Mouse (Mus musculus): ENCODE measurements at regions not wholly inside any gene's neighbourhood (a gene's known extent, or its start where the extent isn't known, plus 50 kb on each side); places are given as distances from the start of the nearest gene placed in this dataset.

GRCm38 (mm10) chr16:51457166-51457565 is 573.9 kb upstream of the Cblb start:
- DNase-seq (ENCODE audit: low spot score): no peak

- no peak for DNase-seq (ENCODE audit: low spot score)
Observed at GRCm38 (mm10) chr16:51475690-51476089, 555.3 kb upstream of the Cblb start.

- no peak for DNase-seq (ENCODE audit: low spot score)
Observed at GRCm38 (mm10) chr16:51496096-51496495, 534.9 kb upstream of the Cblb start.

- DNase-seq (ENCODE audit: low spot score): no peak
Observed at GRCm38 (mm10) chr16:51497777-51498176, 533.2 kb upstream of the Cblb start.

GRCm38 (mm10) chr16:51517079-51517478 is 513.9 kb upstream of the Cblb start:
- peak; percentile 9 for DNase-seq (ENCODE audit: low spot score)

- DNase-seq (ENCODE audit: low spot score): peak; percentile 12
Observed at GRCm38 (mm10) chr16:51520762-51521161, 510.3 kb upstream of the Cblb start.

- DNase-seq (ENCODE audit: low spot score): peak; percentile 62
Observed at GRCm38 (mm10) chr16:51521317-51522092, 509.5 kb upstream of the Cblb start.

GRCm38 (mm10) chr16:51524023-51524422 is 507.0 kb upstream of the Cblb start:
- no peak for DNase-seq (ENCODE audit: low spot score)

GRCm38 (mm10) chr16:51532496-51532895 is 498.5 kb upstream of the Cblb start:
- DNase-seq (ENCODE audit: low spot score): no peak

- no peak for DNase-seq (ENCODE audit: low spot score)
Observed at GRCm38 (mm10) chr16:51543769-51544168, 487.3 kb upstream of the Cblb start.

GRCm38 (mm10) chr16:51547032-51547431 is 484.0 kb upstream of the Cblb start:
- DNase-seq (ENCODE audit: low spot score): no peak

- no peak for DNase-seq (ENCODE audit: low spot score)
Observed at GRCm38 (mm10) chr16:51562866-51563658, 468.0 kb upstream of the Cblb start.

GRCm38 (mm10) chr16:51564064-51564463 is 467.0 kb upstream of the Cblb start:
- DNase-seq (ENCODE audit: low spot score): no peak

- DNase-seq (ENCODE audit: low spot score): no peak
Observed at GRCm38 (mm10) chr16:51577915-51578593, 453.0 kb upstream of the Cblb start.

- no peak for DNase-seq (ENCODE audit: low spot score)
Observed at GRCm38 (mm10) chr16:51580525-51580924, 450.5 kb upstream of the Cblb start.

GRCm38 (mm10) chr16:51589924-51590397 is 441.1 kb upstream of the Cblb start:
- DNase-seq (ENCODE audit: low spot score): peak; percentile 46

GRCm38 (mm10) chr16:51617579-51617978 is 413.4 kb upstream of the Cblb start:
- no peak for DNase-seq (ENCODE audit: low spot score)

GRCm38 (mm10) chr16:51646646-51647045 is 384.4 kb upstream of the Cblb start:
- no peak for DNase-seq (ENCODE audit: low spot score)

- no peak for DNase-seq (ENCODE audit: low spot score)
Observed at GRCm38 (mm10) chr16:51650100-51650499, 380.9 kb upstream of the Cblb start.

GRCm38 (mm10) chr16:51650683-51651082 is 380.3 kb upstream of the Cblb start:
- no peak for DNase-seq (ENCODE audit: low spot score)

- DNase-seq (ENCODE audit: low spot score): no peak
Observed at GRCm38 (mm10) chr16:51661693-51662092, 369.3 kb upstream of the Cblb start.

GRCm38 (mm10) chr16:51664325-51664724 is 366.7 kb upstream of the Cblb start:
- DNase-seq (ENCODE audit: low spot score): no peak

GRCm38 (mm10) chr16:51675101-51675500 is 355.9 kb upstream of the Cblb start:
- DNase-seq (ENCODE audit: low spot score): no peak

Data from embryo, embryonic 10 days (tissue).